Mouse (Mus musculus) c-Kit-positive CD71-positive TER-119-negative erythroid progenitor cells, embryonic 14.5 days (primary cell): ENCODE measurements at regions not wholly inside any gene's neighbourhood (a gene's known extent, or its start where the extent isn't known, plus 50 kb on each side); places are given as distances from the start of the nearest gene placed in this dataset.

Experiments used
- DNase-seq: peaks from one replicate; pipeline ENCODE4 v3.0.0-alpha.2; 2013; ENCODE audit warnings: low read depth

GRCm38 (mm10) chr14:33797551-33798303, 125.7 kb upstream of the Gdf10 start:
- no peak for DNase-seq

GRCm38 (mm10) chr14:33804321-33804720, 119.1 kb upstream of the Gdf10 start:
- no peak for DNase-seq

DNA sequence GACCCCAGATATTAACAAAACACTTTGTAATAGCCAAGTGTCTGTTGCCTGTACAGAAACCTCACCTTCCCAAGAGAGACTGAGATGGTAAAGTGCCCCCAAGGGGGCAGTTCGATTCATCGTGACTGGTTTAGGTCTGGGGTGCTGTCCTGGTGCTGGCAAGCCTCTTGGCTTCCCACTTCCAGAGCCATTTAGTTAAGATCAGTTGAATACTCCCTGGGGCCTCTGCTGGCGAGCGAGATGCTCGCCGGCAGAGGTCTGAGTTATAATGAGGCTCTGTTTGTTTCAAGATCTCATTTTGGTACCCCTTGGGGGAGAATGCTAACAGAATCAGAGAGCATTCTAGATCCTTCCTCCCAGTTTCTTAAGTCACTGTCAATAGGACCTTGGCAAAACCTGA, 118.7 kb upstream of the Gdf10 start:
- DNase-seq, result no peak

DNA sequence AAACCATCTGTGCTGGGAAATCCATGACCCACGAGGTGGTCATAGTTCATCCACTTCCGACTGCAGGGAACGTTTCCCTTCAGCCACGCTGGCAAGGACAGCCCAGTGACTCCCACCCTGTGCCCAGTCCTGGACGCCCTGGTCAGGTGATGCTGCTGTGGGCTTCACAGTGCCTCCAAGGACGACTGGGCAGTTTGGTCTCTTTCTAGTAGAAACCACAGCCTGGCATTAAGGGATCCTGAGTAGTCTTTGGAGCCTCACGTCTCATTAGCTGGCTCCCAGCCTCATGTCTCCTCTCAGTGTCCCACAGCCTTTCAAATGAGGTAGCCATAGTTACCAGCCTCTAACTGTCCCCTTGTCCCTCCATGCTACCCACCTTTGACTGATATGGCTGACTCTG, 116.2 kb upstream of the Gdf10 start:
- no peak for DNase-seq

GRCm38 (mm10) chr14:33808593-33809265, 114.7 kb upstream of the Gdf10 start:
- no peak for DNase-seq

DNA sequence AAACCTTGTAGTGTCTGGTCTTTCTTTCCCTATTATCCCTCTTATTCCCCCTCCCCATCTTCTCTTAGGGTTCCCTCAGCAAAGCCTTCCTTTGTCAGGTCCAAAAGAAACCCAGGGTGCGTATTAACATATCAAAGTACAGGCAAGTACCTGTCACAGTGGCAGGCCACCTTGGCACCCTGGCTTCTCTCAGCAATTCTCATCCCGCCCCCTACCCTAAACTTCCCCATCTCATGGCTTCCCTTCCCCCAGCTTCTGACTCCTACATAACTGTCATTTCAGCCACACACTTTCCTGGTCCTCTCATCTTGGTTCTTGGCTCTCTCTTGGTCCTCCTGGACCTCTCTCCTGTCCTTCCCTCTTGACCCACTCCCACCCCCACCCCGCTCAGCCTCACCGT, 112.8 kb upstream of the Gdf10 start:
- DNase-seq, result no peak

GRCm38 (mm10) chr14:33811241-33811640, 112.1 kb upstream of the Gdf10 start:
- DNase-seq, result no peak

- no peak for DNase-seq
Observed at GRCm38 (mm10) chr14:33812266-33812665, 111.1 kb upstream of the Gdf10 start.

- no peak for DNase-seq
Observed at GRCm38 (mm10) chr14:33812772-33813171, 110.6 kb upstream of the Gdf10 start.

- DNase-seq, result no peak
Observed at GRCm38 (mm10) chr14:33813274-33813673, 110.1 kb upstream of the Gdf10 start.

GRCm38 (mm10) chr14:33814107-33814506, 109.3 kb upstream of the Gdf10 start:
- no peak for DNase-seq

GRCm38 (mm10) chr14:33814599-33814998, 108.8 kb upstream of the Gdf10 start:
- no peak for DNase-seq

DNA sequence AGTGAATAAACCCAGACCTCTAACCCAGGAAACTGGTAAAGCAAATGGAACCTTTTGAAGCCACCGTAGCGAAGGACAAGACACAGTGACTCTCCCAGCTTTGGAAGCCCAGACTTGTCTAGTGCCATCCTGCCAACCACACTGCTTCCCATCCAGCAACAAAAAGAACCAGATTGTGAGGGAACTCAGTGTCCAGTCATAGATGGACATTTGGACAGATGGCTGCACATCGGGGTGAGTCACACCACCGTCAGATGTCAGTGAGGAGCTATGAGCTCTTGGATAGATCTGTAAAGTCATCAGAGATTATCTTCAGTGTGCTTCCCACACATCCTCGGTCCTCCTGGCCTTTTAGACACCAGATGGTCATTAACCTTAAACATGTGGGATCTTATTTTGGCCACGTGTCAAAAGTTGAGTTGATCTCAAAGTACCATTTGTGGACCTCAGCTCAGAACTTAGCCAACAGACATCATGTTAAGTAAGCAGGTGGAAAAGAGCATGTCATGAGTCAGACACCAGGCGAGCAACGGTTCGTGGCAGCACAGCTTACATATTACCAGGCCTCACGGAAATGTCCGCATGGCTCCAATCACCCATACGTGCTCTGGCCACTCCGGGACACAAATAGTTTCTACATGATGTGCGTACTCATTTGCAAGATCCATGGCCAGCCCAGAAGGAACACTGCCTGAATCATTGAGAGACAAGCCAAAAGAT, 102.7 kb upstream of the Gdf10 start:
- no peak for DNase-seq

DNA sequence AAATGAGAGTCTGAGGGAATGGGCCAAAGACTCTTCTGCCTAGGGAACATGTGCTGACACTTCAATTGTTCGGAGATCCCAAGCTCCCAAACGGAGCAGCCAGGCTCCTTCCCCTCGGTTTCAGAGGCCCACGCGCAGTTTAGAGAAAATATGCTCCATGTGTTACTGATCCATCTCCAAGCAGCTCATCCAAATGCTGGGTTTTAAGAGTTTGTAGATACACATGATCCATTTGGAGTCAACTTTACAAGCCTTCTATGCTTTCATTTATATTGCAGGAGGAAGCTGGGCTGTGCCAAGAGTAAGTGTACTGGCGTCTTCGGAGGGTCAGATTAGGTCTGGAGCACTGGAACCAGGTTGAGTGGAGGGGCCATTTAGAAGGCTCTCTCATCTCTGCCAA, 102.0 kb upstream of the Gdf10 start:
- DNase-seq, result no peak

- DNase-seq, result no peak
Observed at GRCm38 (mm10) chr14:33824421-33824874, 98.9 kb upstream of the Gdf10 start.

GRCm38 (mm10) chr14:33826003-33826644, 97.3 kb upstream of the Gdf10 start:
- DNase-seq, result no peak

DNA sequence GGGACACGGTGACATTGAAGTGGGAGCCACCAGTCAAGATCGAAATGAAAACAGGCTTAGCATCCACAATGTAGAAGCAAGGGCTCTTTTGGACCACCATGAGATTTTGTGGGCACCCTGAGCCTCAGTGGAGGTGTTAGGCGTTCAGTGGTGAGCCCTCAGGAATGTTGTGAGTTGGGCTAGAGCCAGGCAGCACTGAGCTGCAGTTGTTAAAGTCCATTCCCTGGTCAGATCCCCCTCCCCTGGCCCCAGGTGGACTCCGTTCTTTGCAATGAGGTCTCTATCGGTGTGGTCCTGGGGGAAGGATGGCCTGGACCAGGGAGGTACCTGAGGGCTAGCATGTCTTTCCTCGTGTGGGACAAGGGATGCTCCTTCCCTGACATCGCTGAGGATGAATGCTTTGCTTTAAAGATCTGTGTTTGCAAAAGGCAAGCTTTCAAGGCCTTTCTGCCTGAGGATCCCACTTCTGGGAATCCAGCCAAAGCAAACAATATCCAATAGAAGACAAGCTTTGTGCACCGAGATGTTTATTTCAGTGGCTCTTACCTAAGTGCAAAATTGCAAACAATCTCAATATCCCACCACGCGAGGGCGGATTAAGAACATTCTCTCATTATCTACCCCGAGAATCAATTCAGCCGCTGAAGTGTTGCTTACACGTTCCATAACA, 90.6 kb upstream of the Gdf10 start:
- DNase-seq, result no peak

GRCm38 (mm10) chr14:33836341-33836740, 87.0 kb upstream of the Gdf10 start:
- DNase-seq, result no peak

DNA sequence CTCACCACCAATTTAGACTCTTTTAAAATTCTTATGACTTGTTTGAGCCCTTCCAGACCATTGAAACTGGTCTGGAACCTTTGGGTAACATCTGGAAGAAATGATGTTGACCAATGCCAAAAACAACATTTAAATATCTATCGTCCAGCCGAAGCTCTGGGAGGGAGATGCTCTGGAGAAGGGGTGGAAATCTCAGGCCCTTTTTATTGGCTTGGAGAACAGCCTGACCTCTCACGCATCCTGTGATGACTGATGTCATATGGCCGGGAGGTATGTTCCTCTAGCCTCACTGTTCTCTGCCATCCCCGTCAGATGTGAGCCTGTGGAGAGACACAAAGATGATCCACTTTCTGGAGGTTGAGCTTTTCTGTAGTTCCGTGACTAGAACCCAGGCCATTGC, 81.6 kb upstream of the Gdf10 start:
- no peak for DNase-seq

- no peak for DNase-seq
Observed at GRCm38 (mm10) chr14:33853499-33853898, 69.9 kb upstream of the Gdf10 start.

GRCm38 (mm10) chr14:33854181-33854580, 69.2 kb upstream of the Gdf10 start:
- DNase-seq, result no peak

GRCm38 (mm10) chr14:33856992-33857391, 66.4 kb upstream of the Gdf10 start:
- no peak for DNase-seq
